Mouse (Mus musculus) kidney, embryonic 14.5 days (tissue): ENCODE data around the gene Lipi. TPM values are rescaled to one million over a fixed set of nuclear protein-coding genes. Genes with fewer than 3 reads are reported as not detected.

Source experiments
- ATAC-seq: fragments of 200-750 bp; cut with Nextera tagmentation; 2 replicates; pipeline ENCODE4 v1.8.0; 2017; ENCODE audit warnings: moderate number of reproducible peaks, mild to moderate bottlenecking, moderate TSS enrichment, moderate library complexity; ENCODE audit not compliant: low FRiP score, low TSS enrichment
- H3K27ac ChIP-seq: fragments of 300-500 bp; sonication (generic); 2 replicates; pipeline ENCODE4 v1.5.1; 2014; ENCODE audit warnings: low read depth, mild to moderate bottlenecking, low read length, moderate library complexity, mixed read lengths
- H3K27me3 ChIP-seq: fragments of 300-500 bp; sonication (generic); 2 replicates; pipeline ENCODE4 v1.6.1; 2014; ENCODE audit warnings: mild to moderate bottlenecking, low read length; ENCODE audit not compliant: control insufficient read depth, insufficient read depth
- H3K36me3 ChIP-seq: fragments of 300-500 bp; sonication (generic); 2 replicates; pipeline ENCODE4 v1.6.1; 2014; ENCODE audit warnings: low read length, mixed read lengths; ENCODE audit not compliant: control insufficient read depth, insufficient read depth
- H3K4me1 ChIP-seq: fragments of 300-500 bp; sonication (generic); 2 replicates; pipeline ENCODE4 v1.6.1; 2014; ENCODE audit warnings: low read length, mixed read lengths; ENCODE audit not compliant: control insufficient read depth, insufficient read depth
- H3K4me2 ChIP-seq: fragments of 300-500 bp; sonication (generic); replicated peaks from 2 replicates; pipeline ENCODE4 v1.6.1; 2014; ENCODE audit warnings: low read depth, mild to moderate bottlenecking, low read length
- H3K4me3 ChIP-seq: fragments of 300-500 bp; sonication (generic); 2 replicates; pipeline ENCODE4 v1.5.1; 2014; ENCODE audit warnings: mild to moderate bottlenecking, low read length
- H3K9ac ChIP-seq: fragments of 300-500 bp; sonication (generic); 2 replicates; pipeline ENCODE4 v1.6.1; 2014; ENCODE audit warnings: low read depth, mild to moderate bottlenecking, low read length, moderate library complexity
- H3K9me3 ChIP-seq: fragments of 300-500 bp; sonication (generic); 2 replicates; pipeline ENCODE4 v1.6.1; 2016; ENCODE audit warnings: low read length; ENCODE audit not compliant: control insufficient read depth
- WGBS: fragments of 180-500 bp; shearing (Covaris S2); extraction: QIAGEN DNeasy Blood & Tissue Kit; methylation state at CpG from one replicate; pipeline ENCODE4 v1.1.7; 2014; 5-methylcytosine and 5-hydroxymethylcytosine counted together
- polyA plus RNA-seq: library from polyadenylated mRNA; unstranded; fragments of >200 nt; fragmentation: Nextera tagmentation; extraction: Ambion mirVana; gene quantifications from 2 replicates; pipeline ENCODE4 v1.2.1, GENCODE M21; 2014

Gene Lipi
- polyA plus RNA-seq, 1 experiment from 2014 or later: not detected

DNA sequence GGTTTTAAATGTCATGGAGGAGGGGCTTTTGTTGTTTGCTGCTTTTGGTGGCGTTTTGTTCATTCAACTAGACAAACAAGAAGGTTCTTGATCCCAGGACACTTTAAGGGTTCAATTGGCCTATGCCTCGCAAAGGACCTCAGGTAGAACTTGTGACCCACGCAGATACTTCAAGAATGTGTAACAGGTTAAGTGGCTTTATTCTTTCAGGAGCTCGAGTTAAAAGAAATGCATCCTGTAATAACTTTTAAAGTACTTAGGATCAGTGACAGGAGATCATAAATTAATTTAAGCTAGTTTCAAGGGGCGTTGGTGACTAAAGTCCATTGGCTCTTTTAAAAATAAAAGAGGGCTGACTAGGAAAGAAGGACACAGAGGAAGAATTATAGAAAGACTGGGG lies 3.6 kb downstream of the Lipi start:
- H3K9ac ChIP-seq: no peak overlapping the region
- no peak overlapping the region for H3K27ac ChIP-seq

DNA sequence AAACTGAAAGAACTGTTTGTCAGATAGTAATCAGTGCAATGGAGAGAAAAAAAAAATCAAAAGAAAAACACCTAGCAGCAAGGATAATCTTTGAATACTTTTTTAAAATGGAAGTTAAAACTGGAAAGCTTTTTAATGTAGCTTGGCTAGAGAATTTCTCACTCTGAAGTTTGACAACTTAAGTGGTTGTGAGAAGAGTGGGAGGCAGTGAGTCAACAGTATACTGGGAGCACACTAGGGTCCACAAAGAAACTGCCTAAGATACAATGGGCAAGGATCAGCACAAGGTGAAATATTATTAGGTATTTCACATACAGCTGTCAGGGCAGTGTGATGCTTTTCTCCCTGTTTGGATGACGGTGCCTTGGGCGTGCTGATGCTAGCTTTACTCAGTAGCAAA lies 23.0 kb downstream of the Lipi start:
- WGBS: 80% methylated on average over 2 of the region's 2 CpGs
- H3K4me3 ChIP-seq: no peak overlapping the region
- no peak for ATAC-seq
- H3K9ac ChIP-seq: no peak overlapping the region
- no peaks in the 10 kb centered on the region for H3K27me3 ChIP-seq
- H3K9me3 ChIP-seq: no peaks in the 10 kb centered on the region
- no peak overlapping the region for H3K4me2 ChIP-seq
- no peaks in the 10 kb centered on the region for H3K36me3 ChIP-seq
- H3K27ac ChIP-seq: no peak overlapping the region
- H3K4me1 ChIP-seq: no peaks in the 10 kb centered on the region

More for the DNA sequence above, 3.6 kb downstream of the Lipi start:
- no peaks in the 10 kb centered on the region for H3K4me1 ChIP-seq
- H3K9me3 ChIP-seq: no peaks in the 10 kb centered on the region
- no peak overlapping the region for H3K4me3 ChIP-seq
- H3K27me3 ChIP-seq: no peaks in the 10 kb centered on the region
- WGBS: 26% methylated on average over 5 of the region's 5 CpGs
- ATAC-seq: no peak
- no peak overlapping the region for H3K4me2 ChIP-seq
- H3K36me3 ChIP-seq: no peaks in the 10 kb centered on the region

DNA sequence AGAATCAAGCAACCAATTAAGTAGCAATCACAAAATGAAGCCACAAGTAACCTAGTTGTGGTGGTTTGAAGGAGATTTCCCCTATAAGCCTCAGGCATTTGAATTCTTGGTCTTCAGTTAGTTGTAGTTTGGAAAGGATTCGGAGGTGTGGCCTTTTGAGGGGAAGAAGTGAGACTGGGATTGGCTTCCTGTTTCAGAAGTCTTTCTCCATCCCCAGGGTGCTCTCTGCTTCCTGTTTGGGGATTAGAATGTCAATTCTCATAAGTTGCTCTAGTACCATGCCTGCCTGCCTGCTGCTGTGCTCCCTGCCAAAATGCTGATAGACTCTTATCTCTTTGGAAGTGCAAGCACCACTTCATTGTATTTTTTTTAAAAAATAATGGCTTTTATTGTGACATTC lies 40.6 kb downstream of the Lipi start:
- Histone ChIP-seq H3K9me3 (no peaks in the 10 kb centered on the region), H3K4me2 (no peak overlapping the region), H3K27me3 (no peaks in the 10 kb centered on the region), H3K4me3 (no peak overlapping the region), H3K27ac (no peak overlapping the region), H3K36me3 (no peaks in the 10 kb centered on the region), H3K9ac (no peak overlapping the region), H3K4me1 (no peaks in the 10 kb centered on the region)
- no peak for ATAC-seq
- 89% methylated on average over 1 of the region's 1 CpGs for WGBS

DNA sequence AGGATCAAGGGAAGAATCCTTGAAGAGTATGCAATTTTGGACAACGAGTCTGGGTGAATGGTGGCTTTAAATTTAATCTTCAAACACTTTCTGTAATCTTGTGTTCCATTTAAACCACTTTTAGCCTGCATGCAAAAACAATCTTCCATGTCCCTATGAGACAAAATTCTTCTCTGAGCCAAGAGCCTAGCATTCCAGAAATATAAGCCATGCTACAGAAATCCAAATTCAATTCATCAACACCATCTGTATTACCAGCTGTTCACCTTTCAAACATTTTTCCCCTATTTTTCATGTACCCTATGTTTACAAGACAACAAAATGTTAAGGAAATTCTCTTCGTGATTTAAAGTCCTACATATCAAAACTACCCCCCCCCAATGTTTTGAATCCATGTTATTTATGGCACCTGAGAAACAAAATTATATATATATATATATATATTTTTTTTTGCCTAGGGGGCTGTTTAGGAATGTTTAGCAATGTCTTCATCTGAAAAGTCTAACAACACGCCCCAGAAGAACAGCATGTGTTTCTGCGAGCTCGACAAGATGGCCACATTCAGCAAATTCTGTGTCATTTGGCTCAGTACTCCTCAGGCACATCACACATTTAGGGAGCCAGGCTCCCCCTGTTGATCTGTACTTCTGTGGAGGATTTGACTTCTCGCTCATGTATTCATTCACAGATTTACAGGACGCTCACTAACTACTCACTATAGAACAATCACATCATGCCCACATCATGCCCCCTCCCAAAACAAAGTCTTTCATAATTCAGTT lies 47.9 kb downstream of the Lipi start:
- no peak overlapping the region for H3K27ac ChIP-seq
- H3K4me1 ChIP-seq: no peaks in the 10 kb centered on the region
- WGBS: 87% methylated on average over 7 of the region's 7 CpGs
- H3K4me2 ChIP-seq: no peak overlapping the region
- no peaks in the 10 kb centered on the region for H3K27me3 ChIP-seq
- H3K9ac ChIP-seq: no peak overlapping the region
- H3K9me3 ChIP-seq: no peaks in the 10 kb centered on the region
- no peaks in the 10 kb centered on the region for H3K36me3 ChIP-seq
- H3K4me3 ChIP-seq: no peak overlapping the region
- ATAC-seq: no peak

DNA sequence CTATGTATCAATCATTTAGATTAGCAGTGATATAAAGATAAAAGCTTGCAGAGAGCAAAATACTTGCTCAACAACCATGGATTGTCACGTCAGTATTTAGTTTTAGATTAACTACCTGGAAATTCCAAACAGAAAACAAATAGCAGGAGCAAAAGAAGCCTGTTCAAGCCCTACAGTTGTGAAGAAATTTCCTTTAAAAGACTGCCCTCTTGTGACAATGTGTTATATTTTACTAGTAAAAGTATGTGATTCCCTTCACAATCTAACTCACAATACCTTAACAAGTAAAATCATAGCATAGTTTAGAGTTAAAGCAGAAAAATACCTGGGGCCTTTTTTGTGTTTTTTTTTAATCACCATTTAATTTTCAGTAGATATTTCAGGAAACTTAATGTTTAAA lies 54.2 kb downstream of the Lipi start:
- H3K36me3 ChIP-seq: no peaks in the 10 kb centered on the region
- no peaks in the 10 kb centered on the region for H3K27me3 ChIP-seq
- no peak overlapping the region for H3K4me3 ChIP-seq
- H3K9ac ChIP-seq: no peak overlapping the region
- H3K27ac ChIP-seq: no peak overlapping the region
- ATAC-seq: no peak
- no peaks in the 10 kb centered on the region for H3K9me3 ChIP-seq
- H3K4me2 ChIP-seq: no peak overlapping the region
- WGBS: 16% methylated on average over 1 of the region's 1 CpGs
- no peaks in the 10 kb centered on the region for H3K4me1 ChIP-seq

DNA sequence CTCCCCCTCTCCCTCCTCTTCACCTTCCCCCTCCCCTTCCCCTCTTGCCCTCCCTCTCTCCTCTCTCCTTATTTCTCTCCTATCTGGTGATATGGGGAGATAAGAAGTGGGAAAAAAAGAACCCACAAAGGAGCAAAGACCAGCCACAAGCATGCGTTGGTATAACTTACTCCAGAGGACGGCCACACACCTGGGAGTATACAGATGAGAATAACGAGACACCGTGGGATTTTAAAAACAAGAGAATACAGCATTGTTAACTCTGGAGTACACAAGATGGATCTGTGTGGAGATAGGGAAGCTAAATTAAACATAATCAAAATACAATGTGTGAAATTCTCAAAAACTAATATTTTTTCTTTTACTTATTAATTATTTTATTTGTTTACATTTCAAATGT lies 89.3 kb downstream of the Lipi start:
- 94% methylated on average over 4 of the region's 4 CpGs for WGBS

More for the DNA sequence above, 89.3 kb downstream of the Lipi start:
- H3K9me3 ChIP-seq: no peaks in the 10 kb centered on the region
- no peaks in the 10 kb centered on the region for H3K36me3 ChIP-seq
- H3K27ac ChIP-seq: no peak overlapping the region
- H3K27me3 ChIP-seq: no peaks in the 10 kb centered on the region
- no peak overlapping the region for H3K4me3 ChIP-seq
- no peaks in the 10 kb centered on the region for H3K4me1 ChIP-seq
- ATAC-seq: no peak
- H3K4me2 ChIP-seq: no peak overlapping the region
- no peak overlapping the region for H3K9ac ChIP-seq

Other genes with a start within 250 kb of the Lipi start
- gene Rbm11, start 6.8 kb upstream of the Lipi start, polyA plus RNA-seq: 0.27 and 0.38 TPM in 2 replicates
- 34.4 and 42.5 TPM in 2 replicates for gene Hspa13, start 181.0 kb upstream of the Lipi start, polyA plus RNA-seq